Comparison of ENCODE assay signal across 9 mouse cellular contexts in genomic region chr1:88260114-88260513, GRCm38 (mm10). TPM values are rescaled to one million over a fixed set of nuclear protein-coding genes. Genes with fewer than 3 reads are reported as not detected.
A peak's percentile ranks its signal among the peaks of the same experiment; 100 is the strongest.
DNase-seq lines count a peak whose midpoint lies in the region; ATAC-seq and TF ChIP-seq lines count a peak whose summit lies in the region.
"Had no signal": no experiment of that assay in that cellular context is flagged by ENCODE, and none has a peak within 500 bp of the region (broad histone marks: within the 10 kb centered on the region; RNA-seq: fewer than 3 reads in every experiment).

No protein-coding gene starts in this region.

- DNase-seq in adrenal gland, postnatal 14 days: peak; percentile 69
- DNase-seq in adrenal gland, adult 18-20 months (ENCODE audit: low spot score in 2 of 2): no peak
- peak; percentile 76 for DNase-seq in ovary, adult 18-20 months (ENCODE audit: low spot score)
- no peak for DNase-seq in ovary, postnatal 14 days (ENCODE audit: low spot score)
- no peak for DNase-seq in midbrain, postnatal 0 days (ENCODE audit: low spot score)
- DNase-seq in frontal cortex, postnatal 25 days (ENCODE audit: low spot score in 2 of 2): no peak
- no peak for DNase-seq in layer of hippocampus, adult 18-20 months (ENCODE audit: low spot score in 2 of 2)

- no peak for TF ChIP-seq CTCF in midbrain, postnatal 0 days (IDR thresholded peaks at IDR 0.05)

- H3K4me2 ChIP-seq in kidney, embryonic 15.5 days: no peak overlapping the region
- no peak overlapping the region for H3K4me2 ChIP-seq in midbrain, postnatal 0 days (ENCODE audit: low read depth, low read length, poor library complexity, severe bottlenecking)

- H3K27ac ChIP-seq in kidney, embryonic 15.5 days: no peak overlapping the region
- H3K27ac ChIP-seq in midbrain, postnatal 0 days (ENCODE audit: low read depth, low read length): no peak overlapping the region
- H3K27ac ChIP-seq: macrophage had no signal

- H3K9me3 ChIP-seq in kidney, embryonic 15.5 days (replicated peaks): peaks cover 15% of the 10 kb centered on the region; the same call in 1 of the 2 replicates
- peaks cover 38% of the 10 kb centered on the region for H3K9me3 ChIP-seq in midbrain, postnatal 0 days (ENCODE audit: low read length)

- WGBS in kidney, embryonic 15.5 days: 73% methylated on average over 6 of the region's 6 CpGs
- WGBS in midbrain, postnatal 0 days: 78% methylated on average over 6 of the region's 6 CpGs

- peaks cover 55% of the 10 kb centered on the region for H3K36me3 ChIP-seq in kidney, embryonic 15.5 days
- H3K36me3 ChIP-seq in midbrain, postnatal 0 days (ENCODE audit: insufficient read depth, low read length): peaks cover 60% of the 10 kb centered on the region

- no peak overlapping the region for H3K9ac ChIP-seq in kidney, embryonic 15.5 days
- H3K9ac ChIP-seq in midbrain, postnatal 0 days (replicated peaks; ENCODE audit: low read length, poor library complexity, severe bottlenecking): no peak overlapping the region

- peak; percentile 19; the same call in 1 of the 2 replicates for ATAC-seq in kidney, embryonic 15.5 days (replicated peaks; ENCODE audit: low FRiP score)
- 0 out of 2 replicates have a peak, but pooled peaks have one; percentile 2 for ATAC-seq in midbrain, postnatal 0 days (ENCODE audit: low FRiP score)

- peaks cover 20% of the 10 kb centered on the region for H3K4me1 ChIP-seq in kidney, embryonic 15.5 days
- no peaks in the 10 kb centered on the region for H3K4me1 ChIP-seq in midbrain, postnatal 0 days (ENCODE audit: insufficient read depth, low read length)

- no peak overlapping the region for H3K4me3 ChIP-seq in kidney, embryonic 15.5 days (replicated peaks)
- no peak overlapping the region for H3K4me3 ChIP-seq in midbrain, postnatal 0 days (ENCODE audit: low read depth, low read length)

- H3K27me3 ChIP-seq in kidney, embryonic 15.5 days: no peaks in the 10 kb centered on the region
- no peaks in the 10 kb centered on the region for H3K27me3 ChIP-seq in midbrain, postnatal 0 days (ENCODE audit: insufficient read depth, low read length)

RNA-seq across cellular contexts. Expression of gene Hjurp, which starts 17.3 kb away (rescaled TPM):
- 57.7 and 64.9 TPM in 2 replicates for total RNA-seq in adrenal gland, postnatal 14 days (2021)
- 10 to 100 TPM; 21.7 to 27.4 TPM for total RNA-seq in adrenal gland, adult 18-20 months (2021)
- polyA plus RNA-seq in kidney, embryonic 15.5 days (2015; fragmentation: Nextera tagmentation; extraction: Ambion mirVana): 162 and 175 TPM in 2 replicates
- total RNA-seq in midbrain, postnatal 0 days (2014; rRNA removed): 88.0 and 96.8 TPM in 2 replicates
- 42.3 and 45.9 TPM in 2 replicates for polyA plus RNA-seq in midbrain, postnatal 0 days (2015; fragmentation: Nextera tagmentation; extraction: Ambion mirVana)
- 10 to 100 TPM; 33.1 to 39.1 TPM for total RNA-seq in layer of hippocampus, adult 18-20 months (2021)

RNA-seq across cellular contexts. Expression of gene Trpm8, which starts 17.3 kb away (rescaled TPM):
- not detected in 2 replicates for total RNA-seq in adrenal gland, postnatal 14 days (2021)
- total RNA-seq in adrenal gland, adult 18-20 months (2021): not detected
- not detected in 2 replicates for polyA plus RNA-seq in kidney, embryonic 15.5 days (2015; fragmentation: Nextera tagmentation; extraction: Ambion mirVana)
- total RNA-seq in midbrain, postnatal 0 days (2014; rRNA removed): 1.2 TPM in 2 replicates
- 0.21 and 0.29 TPM in 2 replicates for polyA plus RNA-seq in midbrain, postnatal 0 days (2015; fragmentation: Nextera tagmentation; extraction: Ambion mirVana)
- under 1 TPM in 1 of 2 experiments, not detected in 1; 0.08 TPM for total RNA-seq in layer of hippocampus, adult 18-20 months (2021)
- polyA plus RNA-seq: macrophage had no signal

RNA-seq across cellular contexts. Expression of gene Mroh2a, which starts 33.3 kb away (rescaled TPM):
- total RNA-seq in adrenal gland, postnatal 14 days (2021): 0.04 and 0.26 TPM in 2 replicates
- total RNA-seq in adrenal gland, adult 18-20 months (2021): under 1 TPM; 0.33 to 0.51 TPM
- 1.3 and 1.8 TPM in 2 replicates for polyA plus RNA-seq in kidney, embryonic 15.5 days (2015; fragmentation: Nextera tagmentation; extraction: Ambion mirVana)
- total RNA-seq in midbrain, postnatal 0 days (2014; rRNA removed): not detected in 2 replicates
- 0.56 and 1.2 TPM in 2 replicates for polyA plus RNA-seq in midbrain, postnatal 0 days (2015; fragmentation: Nextera tagmentation; extraction: Ambion mirVana)
- under 1 TPM in 1 of 2 experiments, not detected in 1; 0.52 TPM for total RNA-seq in layer of hippocampus, adult 18-20 months (2021)

RNA-seq across cellular contexts. Expression of gene Ugt1a1, which starts 48.4 kb away (rescaled TPM):
- total RNA-seq in adrenal gland, postnatal 14 days (2021): 11.5 and 47.2 TPM in 2 replicates
- 10 to 100 TPM in 1 of 2 experiments, under 1 TPM in 1; 0.22 to 77.3 TPM for total RNA-seq in adrenal gland, adult 18-20 months (2021)
- polyA plus RNA-seq in kidney, embryonic 15.5 days (2015; fragmentation: Nextera tagmentation; extraction: Ambion mirVana): 1.2 and 1.8 TPM in 2 replicates
- not detected in 2 replicates for total RNA-seq in midbrain, postnatal 0 days (2014; rRNA removed)
- not detected in 2 replicates for polyA plus RNA-seq in midbrain, postnatal 0 days (2015; fragmentation: Nextera tagmentation; extraction: Ambion mirVana)
- total RNA-seq in layer of hippocampus, adult 18-20 months (2021): not detected
- polyA plus RNA-seq: macrophage had no signal

RNA-seq across cellular contexts. Expression of gene Dnajb3, which starts 54.5 kb away (rescaled TPM):
- 2.6 and 2.8 TPM in 2 replicates for total RNA-seq in adrenal gland, postnatal 14 days (2021)
- 1 to 10 TPM; 2.2 to 3.1 TPM for total RNA-seq in adrenal gland, adult 18-20 months (2021)
- 10.7 TPM in 2 replicates for polyA plus RNA-seq in kidney, embryonic 15.5 days (2015; fragmentation: Nextera tagmentation; extraction: Ambion mirVana)
- total RNA-seq in midbrain, postnatal 0 days (2014; rRNA removed): 5.5 and 6.9 TPM in 2 replicates
- polyA plus RNA-seq in midbrain, postnatal 0 days (2015; fragmentation: Nextera tagmentation; extraction: Ambion mirVana): 11.8 and 12.5 TPM in 2 replicates
- 1 to 10 TPM; 2.9 to 3.2 TPM for total RNA-seq in layer of hippocampus, adult 18-20 months (2021)
- polyA plus RNA-seq: macrophage had no signal

Comparison
In these comparisons a context has a peak if more than half of its experiments do, and no peak if none do; other contexts are left out.
1. DNase-seq: peak in adrenal gland, postnatal 14 days (single experiment) and ovary, adult 18-20 months (single experiment); none in adrenal gland, adult 18-20 months (0 of 2), ovary, postnatal 14 days (single experiment), midbrain, postnatal 0 days (single experiment), frontal cortex, postnatal 25 days (0 of 2) and layer of hippocampus, adult 18-20 months (0 of 2).